Mouse (Mus musculus): ENCODE measurements around the gene Ssr1.

Ssr1 gene

DNA sequence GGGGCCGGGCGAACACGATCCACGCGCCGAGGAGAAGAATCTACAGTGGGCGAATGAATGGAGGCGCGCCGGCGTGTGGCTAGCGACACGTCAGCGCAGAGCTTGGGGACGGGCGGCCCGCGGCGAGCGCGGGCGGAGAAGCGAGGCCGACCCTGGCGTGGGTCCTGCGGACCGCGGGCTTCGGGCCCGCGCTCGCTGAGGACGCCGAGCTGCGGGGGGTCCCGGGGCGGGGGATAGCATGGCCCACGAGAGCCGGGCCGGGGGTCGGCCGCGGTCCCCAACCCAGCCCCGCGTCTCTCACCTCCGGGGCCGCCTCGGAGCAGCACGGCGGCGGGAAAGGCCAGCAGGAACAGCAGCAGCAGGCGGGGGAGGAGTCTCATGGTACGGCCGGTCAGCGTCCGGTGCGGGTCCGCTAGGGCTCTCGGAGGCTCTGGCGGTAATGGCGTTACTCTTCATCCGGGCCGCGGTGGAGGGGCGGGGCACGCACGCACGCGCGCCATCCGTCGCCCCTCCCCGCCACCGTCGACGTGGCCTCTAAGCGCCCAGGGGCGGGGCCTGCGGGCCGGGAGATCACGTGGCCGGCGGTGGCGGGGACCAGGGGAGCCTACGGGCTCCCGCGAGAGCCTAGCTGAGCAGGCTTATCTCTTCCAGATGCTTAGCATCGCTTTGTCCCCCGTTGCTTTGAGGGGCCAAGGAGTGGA lies at the start of gene Ssr1:
Ssr1 (minus strand) TSS at position 514 of the 701 bp plus-strand sequence.
- DNase-seq: peak; percentile 96

DNA sequence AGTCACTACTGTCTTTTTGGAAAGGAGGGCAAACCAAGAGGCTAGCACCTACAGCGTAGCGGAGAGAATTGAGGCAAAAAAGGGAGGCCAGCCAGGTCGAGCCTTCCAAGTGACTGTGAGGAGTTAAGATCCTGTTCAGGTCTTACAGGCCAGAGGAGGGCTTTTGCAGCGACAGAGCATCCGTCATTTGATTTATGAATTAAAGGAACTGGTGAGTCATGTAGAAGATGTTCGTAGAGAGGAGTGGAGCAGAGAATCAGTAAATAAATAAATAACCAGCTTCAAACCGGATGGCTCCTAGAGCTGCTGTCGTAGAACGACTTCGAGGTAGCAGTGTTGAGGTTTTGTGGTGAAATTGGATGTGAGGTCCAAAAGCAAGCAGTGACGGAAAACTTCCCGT lies 43.8 kb upstream of the Ssr1 start:
- DNase-seq: no peak

DNA sequence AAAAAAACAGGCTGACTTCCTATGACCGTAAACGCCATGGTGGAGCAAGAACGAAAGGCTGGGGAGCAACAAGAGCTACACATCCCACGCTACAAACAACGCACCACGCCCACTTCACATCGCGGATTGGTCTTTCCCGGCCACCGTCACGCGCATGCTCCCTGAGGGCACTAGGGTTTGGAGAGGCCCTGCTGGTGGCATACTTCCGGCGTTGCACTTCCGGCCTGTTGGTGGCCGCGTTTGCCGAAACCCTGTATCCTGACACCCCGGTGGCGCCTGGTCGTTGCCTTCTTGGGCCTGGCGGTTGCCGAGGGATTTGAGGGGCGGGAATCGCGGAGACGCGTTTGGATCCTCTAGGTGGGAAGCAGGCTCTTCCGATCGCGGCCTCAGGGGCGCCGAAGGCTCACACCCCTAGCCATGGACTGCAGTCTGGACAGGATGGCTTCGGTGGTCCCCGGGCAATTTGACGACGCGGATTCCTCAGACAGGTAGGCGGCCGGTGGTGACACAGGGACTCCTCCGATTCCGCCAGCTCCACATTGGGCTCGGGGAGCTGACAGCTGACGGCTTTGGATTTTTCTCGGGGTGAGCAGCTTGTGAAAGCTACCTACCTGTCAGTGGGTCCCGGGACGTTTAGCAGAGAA lies 43.1 kb upstream of the Ssr1 start, which contains the start of gene Cage1:
Cage1 (minus strand) TSS at position 26 of the 644 bp plus-strand sequence.
- peak; percentile 98 for DNase-seq

DNA sequence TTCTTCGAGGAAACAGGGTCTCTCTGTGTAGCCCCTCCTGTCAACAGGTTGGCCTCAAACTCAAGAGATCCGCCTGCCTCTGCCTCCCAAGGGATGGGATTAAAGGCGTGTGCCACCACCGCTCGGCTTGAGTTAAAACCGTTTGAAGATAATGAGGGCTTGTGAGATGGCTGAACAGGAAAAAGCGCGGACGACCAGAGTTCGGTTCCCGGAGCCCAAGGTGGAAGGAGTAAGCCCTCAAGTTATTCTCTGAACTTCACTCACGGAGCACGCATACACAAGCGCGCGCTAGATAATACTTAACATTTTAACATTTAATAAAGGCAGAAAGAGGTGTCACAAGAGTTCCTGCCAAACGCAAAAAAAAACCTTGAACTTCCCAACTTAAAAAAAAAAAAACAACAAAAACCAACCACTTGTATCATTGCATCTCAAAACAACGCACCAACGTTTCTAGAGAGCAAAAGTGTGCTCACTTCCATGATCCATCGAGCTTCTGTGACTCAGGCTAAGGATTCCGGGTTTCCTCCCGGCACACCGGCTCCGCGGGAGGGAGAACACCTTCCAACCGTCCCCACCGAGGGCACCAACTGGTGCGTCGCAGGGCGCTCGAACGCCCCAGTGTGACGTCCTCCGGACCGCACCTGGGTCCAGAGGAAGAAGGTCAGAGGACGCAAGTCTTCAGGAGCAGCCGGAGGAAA lies 42.5 kb upstream of the Ssr1 start, which contains the start of gene Riok1:
Riok1 (plus strand) TSS at position 653 of the 701 bp plus-strand sequence.
- DNase-seq: no peak

DNA sequence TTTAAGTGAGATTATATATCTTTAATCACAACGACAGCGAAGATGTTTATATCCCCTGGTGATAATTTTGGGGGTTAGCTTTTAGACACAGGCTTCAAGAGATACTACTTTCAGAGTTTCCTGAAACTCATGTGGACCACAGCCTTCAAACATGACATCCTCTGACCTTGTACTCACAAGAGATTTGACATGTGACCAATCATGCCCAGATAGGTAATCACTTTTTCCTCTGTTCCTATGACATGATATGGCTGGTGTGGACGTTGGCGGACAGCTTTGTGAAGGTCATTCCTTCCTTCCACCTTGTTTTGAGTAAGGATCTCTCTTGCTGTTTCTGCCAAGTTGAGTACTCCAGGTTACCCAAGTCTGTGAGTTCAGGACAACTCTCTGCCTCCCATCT lies 34.4 kb upstream of the Ssr1 start:
- no peak for DNase-seq

DNA sequence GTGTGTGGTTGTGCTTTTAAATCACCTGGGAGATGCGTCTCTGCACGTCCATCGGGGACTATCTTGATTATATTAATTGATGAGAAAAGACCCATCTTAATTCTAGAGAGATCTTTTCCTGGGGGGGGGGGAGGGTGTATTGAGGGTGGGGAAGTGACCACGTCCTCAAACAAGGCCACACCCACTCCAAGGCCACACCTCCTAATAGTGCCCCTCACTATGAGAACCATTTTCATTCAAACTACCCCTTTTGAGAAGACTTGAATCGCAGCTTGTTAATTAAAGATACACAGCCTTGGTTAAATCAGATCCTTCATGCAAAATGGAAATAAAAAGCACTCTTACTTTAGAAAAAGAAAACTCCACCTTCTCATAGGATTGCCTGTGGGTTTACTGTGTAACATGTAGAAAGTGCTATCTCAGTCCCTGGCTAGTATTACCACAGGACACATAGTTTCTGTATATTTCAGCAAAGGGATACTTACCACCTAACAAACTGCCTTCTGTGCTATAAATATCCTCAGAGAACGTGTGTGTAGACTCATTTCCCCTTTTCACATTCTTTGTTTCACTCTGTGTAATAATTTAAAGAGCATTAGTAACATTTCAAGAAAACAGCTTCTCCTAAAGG lies 33.7 kb upstream of the Ssr1 start:
- no peak for DNase-seq

DNA sequence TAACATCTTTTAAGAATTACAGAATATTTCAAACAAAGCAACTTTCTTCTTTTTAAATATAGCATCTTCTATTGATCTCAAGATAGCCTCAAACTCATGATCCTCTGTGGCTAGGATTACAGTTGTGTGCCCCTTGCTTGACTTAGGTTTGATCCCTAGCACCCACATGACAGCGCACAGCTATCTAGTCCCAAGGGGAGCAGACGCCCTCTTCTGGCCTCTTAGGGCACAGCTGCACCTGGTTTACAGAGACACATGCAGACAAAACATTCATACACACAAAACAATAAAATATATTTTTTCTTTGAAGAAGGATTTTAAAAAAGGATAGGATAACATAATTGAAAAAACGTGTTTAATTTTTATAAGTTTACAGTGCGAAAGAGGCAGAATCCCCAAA lies 31.9 kb upstream of the Ssr1 start:
- no peak for DNase-seq

DNA sequence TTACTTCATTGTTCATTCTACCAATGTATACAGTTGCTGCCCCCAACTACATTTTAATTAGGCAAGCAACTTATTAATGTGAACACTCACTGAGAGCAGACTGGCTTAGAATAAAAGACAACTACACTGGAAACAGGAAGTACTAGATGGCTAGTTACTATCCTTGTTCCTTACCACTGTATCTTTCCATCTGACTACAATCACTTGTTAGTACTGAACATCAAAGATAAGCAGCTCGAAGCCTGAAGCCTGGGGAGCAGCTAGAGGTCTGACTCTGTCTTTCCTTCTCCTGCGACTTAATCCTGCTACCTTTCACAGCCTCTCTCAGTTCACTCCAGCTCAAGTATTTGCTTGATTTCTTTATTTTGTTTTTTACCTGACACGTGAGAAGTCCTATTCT lies 24.8 kb upstream of the Ssr1 start:
- no peak for DNase-seq

DNA sequence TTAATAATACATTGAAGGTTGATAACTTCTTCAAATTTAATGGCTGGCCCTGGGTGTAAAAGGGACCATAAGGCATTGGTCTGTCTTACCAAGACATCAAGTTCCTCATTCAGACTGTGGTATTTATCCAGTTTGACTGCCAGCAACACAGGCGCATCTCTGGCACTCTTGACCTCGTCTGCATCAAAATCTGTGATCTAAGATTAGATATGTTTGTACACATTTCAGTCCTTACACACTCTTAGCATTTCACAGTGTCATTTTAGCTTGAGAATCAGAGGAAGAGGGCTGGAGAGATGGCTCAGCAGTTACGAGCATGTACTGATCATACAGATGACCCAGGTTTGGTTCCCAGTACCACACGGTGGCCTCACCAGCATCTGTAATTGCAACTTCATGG lies 21.6 kb upstream of the Ssr1 start:
- DNase-seq: no peak

DNA sequence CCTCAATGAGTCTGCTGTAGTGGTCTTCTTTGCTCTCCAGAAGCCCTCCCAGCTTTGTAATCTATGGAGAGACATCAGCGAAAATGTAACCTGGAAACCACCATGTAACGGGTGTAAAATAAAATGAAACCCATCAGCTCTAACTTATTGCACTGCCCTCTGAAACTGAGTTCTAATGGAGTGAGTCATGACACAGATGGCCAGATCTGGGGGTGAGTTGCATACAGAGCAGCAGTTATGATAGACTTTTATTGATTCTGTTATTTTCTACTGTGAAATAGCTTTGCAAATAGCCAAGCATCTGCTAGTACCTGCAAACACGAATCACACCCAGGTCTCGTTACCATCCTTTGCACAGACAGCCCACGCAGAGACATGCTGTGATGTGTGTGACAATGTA lies 18.4 kb upstream of the Ssr1 start:
- DNase-seq: no peak

DNA sequence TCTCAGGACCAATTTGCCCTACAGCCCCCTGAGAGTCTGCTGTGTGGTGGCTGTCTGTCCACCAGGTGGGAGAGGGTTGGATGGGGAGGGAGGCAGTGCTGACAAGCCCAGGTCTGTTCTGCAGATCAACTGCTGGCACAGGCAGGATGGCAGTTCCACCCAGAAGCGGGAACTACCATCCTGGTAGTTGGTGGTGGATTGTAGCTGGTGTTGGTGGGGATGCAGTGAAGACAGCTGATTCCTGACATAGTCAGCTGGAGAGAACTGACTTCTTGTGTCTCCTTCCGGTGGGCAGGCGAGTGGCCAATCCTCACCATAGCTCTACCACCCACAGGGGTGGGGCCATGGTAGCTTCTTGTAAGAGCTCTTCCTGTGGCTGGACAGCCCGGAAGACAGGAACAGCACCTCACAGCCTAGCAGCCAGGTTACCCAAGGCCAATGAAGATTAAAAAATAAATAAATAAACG lies 16.5 kb upstream of the Ssr1 start:
- DNase-seq: no peak

DNA sequence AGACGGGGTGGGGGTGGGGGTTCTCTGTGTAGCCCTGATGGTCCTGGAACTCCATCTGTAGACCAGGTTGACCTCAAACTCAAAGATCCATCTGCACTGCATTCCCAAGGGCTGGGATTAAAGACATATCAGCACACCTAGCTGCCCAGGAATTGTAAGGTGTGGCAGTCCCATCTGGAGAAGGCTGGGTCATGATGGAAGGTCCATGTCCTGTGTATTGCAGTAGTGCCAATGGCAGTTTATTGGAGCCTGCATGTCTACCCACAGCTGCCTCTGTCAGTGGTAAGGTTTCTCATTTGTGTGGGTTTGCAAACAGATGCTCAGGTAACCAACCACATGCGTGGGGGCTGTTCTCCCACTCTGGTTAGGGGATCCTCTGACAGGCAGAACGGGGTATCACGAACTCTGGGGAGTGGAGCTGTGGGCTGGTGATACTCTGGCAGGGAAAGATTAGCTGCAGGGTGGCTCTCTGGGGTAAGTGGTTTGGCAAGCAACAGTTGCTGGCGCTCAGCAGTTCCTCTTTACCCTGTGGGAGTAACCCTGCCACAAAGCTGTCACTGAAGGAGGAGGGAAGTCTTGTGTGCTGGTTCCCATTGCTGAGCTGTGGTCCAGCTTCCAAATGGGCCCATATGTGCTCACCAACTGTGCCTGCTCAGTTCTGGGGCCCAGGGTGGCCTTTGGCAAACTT lies 15.8 kb upstream of the Ssr1 start:
- no peak for DNase-seq

DNA sequence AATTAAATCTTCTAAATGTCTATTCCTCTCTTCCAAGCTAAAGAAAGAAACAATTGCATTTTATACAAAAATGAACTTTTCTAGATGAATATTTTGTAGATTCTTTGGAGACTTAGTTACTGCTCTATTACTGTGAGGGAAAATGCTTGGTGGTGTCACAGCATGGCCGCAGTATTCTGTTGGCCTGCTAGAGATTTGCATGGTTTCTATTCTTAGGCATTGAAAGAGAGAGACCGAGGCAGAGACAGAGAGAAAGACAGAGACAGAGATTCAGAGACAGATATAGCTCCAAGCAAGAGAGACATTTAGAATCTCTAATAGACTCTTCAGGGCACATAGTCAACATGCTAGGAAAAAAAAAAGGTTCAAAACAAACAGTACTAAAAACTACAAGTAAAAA lies 14.0 kb upstream of the Ssr1 start:
- no peak for DNase-seq

DNA sequence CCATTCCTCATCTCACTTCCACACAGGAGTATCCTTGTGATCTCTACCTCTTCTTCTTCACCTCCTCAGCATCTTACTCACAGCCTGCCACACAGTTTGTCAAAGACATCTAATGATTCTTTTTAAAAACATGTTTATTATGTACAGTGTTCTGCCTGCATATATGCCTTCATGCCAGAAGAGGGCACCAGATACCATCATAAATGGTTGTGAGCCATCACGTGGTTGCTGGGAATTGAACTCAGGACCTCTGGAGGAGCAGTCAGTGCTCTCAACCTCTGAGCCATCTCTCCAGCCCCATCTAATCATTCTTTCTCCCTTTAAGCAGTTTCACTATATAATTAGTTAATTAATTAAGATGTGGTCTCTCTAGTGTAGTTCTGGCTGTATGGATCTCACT lies 8.4 kb upstream of the Ssr1 start:
- DNase-seq: no peak

DNA sequence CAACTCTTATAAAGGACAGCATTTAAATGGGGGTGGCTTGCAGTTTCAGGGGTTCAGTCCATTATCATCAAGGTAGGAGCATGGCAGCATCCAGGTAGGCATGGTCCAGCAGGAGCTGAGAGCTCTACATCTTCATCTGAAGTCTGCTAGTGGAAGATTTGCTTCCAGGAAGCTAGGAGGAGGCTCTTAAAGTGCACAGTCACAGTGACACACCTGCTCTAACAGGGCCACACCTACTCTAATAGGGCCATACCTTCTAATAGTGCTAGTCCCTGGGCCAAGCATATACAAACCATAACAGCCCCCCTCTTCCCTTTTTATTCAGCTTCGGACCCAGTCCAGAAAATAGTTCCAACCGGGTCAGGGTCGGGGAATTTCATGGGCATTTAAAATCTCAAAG lies 5.7 kb upstream of the Ssr1 start:
- DNase-seq: no peak

DNA sequence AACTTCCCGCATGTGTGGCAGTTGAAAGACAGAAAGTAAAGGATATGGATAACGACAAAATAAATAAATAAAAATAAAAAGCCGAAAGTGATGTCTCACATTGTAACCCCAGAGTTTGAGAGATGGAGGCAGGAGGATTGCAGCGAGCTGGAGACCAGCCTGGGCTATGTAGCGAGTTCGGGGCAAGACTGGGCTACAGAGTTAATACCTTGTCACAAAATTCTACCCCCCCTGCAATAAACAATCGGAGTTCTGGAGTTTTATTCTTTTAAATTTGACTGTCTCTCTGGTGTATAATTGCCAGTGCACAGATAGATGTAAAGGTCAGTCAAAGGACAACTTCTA lies 360 bp upstream of the Ssr1 start:
- no peak for DNase-seq

DNA sequence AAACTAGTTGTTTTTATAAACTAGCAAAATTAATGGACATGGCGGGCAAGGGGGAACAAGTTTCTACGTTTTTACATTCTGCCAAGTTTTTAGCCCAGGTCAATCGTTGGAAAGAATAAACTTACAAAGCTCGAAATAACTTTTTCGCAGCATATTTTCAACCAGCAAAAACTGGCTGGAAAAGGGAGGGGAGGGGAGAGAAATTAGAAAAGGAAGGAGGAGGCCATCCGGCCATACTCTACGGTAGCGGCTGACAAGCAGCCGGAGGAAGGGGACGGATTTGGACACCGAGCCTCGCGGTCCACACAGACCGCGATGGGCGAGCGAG lies 677 bp downstream of the Ssr1 start:
- peak; percentile 41 for DNase-seq

DNA sequence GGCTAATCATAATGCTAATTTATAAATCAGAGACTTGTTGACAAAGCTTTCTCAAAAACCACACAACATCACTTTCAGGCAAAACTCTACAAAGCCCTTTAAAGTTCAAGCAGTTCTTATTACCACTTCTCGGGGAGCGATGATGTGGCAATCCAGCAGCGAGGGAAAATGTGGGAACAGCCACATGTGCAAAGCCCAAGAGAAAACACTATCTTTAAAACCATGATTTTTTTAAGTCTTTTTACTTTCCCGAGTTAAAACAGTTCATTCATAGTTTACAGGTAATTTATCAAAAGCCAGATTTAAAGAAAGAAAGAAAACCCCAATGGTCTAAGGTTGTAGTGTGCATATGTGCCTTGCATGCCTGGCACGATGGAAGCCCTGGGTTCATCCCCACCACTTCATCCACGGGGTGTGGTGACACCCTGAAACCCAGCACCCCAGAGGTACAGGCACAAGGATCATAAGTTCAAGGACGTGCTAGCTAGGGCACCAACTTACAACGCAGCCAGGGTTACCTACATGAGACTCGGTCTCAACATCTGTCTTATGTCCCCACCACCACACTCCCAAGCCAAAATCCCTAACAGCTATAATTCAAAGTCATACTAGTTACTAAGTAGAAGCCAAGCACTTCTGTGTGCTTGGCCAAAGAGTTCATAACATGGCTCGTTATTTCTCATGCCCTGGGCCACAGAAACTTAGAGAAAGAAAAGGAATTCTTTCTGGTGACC lies 1.2 kb downstream of the Ssr1 start:
- peak; percentile 22 for DNase-seq

DNA sequence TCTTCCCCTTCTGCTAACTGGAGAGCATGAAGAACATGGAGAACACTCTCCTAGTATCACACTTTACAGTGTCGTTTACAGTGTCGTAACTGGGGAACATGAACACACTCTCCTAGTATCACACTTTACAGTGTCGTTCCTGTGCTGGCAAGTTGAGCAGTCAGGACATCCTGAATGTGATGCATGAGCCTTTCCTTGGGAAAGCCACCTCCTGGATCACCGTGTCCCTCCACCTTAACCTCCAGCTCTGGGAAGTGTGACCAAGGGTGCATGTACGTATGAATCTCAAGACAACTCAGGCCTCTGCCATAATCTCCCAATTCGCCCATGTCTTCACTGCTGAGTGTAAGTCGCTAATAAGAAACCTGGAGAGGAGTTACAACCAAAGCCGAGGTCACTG lies 4.3 kb downstream of the Ssr1 start:
- no peak for DNase-seq

DNA sequence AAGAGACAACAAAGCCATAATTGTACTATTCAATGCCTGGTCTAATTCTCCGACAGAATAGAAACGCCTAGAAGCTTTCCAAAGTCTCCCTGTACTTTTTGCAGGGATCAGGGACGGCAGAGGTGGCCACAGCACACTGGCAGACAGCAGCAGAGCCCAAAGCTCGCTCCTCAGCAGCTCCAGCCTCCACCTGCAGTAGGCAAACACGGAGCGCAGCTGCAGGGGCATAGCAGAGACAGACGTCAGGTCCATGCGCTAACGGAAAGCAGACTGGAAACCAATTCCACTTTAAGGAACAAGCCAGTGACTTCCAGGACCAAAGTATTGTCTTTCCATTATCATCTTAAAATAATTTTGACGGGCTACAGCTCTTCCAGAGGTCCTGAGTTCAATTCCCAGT lies 7.9 kb downstream of the Ssr1 start:
- no peak for DNase-seq

DNA sequence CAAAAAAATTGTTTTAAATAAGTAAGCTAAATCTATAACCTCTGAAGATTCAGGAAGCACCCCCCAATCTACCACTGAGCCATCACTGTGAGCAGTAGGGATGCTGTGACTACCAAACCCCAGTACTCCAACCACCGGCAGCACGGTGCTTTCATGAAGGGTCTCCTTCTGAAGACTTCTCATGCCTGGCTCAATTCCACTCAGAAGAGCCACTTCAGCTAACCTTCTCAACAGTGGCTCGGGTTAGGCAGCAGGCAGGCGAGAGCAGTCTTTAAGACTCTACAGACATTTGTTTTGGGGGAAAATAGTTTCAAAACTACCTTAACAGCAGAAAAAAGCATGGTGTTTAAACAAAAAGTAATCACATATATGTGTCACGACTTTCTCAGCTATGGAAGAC lies 13.0 kb downstream of the Ssr1 start:
- DNase-seq: no peak

DNA sequence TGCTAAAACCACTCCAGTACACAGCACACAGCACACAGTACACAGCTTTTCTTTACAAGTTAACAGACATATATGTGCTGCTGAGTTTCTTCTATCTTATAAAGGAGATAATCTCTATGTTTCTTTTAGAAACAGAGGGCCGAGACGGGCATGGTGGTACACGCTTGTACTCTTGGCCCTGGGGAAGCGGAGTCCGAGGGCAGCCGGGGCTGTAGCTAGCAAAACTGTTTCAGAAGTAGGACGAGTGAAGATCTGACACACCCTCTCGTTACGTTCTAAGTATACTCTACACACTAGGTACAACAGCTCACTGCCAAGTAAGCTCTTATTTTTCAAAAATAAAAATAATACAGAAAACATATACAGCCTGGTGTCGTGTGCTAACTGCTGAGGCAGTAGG lies 13.7 kb downstream of the Ssr1 start:
- no peak for DNase-seq

DNA sequence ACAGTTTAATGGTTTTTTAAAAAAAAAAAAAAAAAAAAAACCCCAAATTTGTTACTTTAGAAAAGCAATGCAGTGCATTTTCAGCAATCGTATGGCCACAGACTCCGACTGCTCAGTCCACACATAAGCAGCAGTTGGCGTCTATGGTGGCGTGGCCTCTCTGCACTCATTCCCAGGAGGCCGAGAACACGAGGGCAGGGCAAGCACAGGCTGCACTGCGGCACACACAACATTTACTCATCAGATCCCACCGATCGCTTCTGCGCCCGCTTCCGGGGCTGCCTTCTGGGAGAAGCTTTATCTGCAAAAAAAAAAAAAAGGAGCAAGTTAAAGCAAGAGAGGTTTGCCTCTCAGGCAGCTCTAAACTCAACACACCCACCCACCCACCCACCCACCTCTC lies 14.5 kb downstream of the Ssr1 start:
- no peak for DNase-seq

All from cerebellum, adult 9-10 months (tissue).